Mouse (Mus musculus) right cerebral cortex, postnatal 14 days (tissue): ENCODE measurements at regions not wholly inside any gene's neighbourhood (a gene's known extent, or its start where the extent isn't known, plus 50 kb on each side); places are given as distances from the start of the nearest gene placed in this dataset.
A peak's percentile ranks its signal among the peaks of the same experiment; 100 is the strongest.

Experiments used
- DNase-seq: peaks from one replicate; pipeline ENCODE4 v3.0.0; 2022

DNA sequence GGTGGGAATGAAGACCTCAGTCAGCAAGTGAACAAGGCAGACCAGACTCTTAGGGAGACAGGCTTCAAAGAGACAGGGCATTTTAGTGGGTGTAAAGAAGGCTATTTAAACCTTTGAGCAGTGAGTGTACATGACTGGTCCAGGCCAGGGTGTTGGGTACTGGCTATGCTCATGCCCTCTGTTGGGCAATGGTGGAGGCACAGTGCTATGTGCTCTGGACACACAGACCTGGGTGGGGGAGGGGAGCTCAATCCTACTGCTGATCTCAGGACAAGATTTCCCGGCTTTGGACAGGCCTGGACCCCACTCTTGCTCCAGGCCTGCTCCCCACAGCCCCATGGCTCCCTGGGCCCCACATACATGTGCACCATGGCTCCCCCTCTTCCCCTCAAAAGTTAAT lies 355.1 kb downstream of the Slc4a3 start:
- peak; percentile 11 for DNase-seq

DNA sequence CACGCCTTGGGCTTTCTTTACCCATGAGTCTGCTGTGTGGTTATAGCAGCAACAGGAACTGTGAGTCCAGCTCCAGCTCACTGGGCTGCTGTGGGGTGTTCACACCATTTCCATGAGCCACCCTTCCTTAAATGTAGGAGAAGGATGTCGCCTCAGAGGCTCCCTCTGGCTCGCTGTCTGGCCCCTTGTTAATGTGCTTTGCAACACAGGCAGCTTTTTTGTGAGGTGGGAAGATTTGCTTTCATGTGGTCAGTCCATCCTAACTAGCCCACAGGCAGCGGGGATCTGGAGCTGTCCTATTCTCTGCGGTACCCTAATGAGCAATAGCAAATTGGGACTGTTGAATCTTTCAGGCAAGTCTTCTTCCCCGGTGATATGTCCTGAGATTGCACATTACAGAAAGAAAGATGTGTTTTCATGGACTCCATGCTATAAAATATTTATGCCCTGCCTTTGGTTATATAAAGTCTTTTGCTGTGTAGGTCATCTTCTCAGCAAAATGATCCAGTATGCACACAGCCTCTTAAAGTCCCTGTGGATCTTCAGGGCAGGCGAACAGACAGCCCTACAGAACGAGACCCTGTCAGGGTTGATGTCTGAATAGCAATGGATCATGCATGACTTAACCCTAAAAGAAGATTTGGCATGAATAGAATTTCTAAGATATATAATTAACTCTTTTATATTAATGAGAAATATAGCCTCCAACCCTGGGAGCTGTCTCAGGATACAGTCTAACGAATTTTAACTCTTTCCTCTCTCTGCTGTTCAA lies 359.8 kb downstream of the Slc4a3 start:
- no peak for DNase-seq

DNA sequence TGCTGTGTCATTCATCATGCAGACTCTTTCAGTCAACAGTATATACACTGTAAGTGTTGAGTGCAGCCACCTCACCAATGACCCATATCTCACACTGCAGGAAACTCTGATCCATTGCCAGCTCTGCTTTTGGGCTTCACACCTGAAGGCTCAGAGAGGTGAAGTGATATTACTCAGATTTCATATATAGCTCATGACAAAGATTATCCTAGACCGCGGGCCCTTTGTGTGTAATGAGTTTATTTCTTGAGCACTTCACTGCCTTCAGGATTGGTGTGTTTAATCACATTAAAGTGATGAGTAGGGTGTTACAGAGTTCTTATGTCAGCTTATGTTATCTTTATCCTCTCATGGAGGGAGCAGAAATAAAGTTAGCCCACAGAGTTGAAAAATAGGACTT lies 369.2 kb downstream of the Slc4a3 start:
- DNase-seq = no peak

DNA sequence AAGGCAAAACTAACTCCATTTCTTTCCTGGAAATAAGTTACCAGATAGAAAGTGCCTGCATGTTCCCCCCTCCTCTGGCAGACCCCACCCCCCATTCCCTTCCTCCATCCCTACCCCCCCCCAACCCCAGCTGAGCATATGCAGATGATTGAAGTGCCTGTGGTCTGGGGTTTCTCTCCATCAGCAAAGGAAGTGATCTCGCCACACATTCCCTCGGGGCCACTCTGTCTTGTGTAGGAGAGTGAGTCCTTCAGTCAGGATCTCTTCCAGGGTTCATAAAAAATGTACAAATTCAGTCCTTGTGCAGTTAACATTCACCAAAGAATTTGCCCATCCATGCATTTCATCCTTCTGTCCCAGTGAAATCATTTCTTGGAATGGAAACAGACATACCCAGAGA lies 370.1 kb downstream of the Slc4a3 start:
- DNase-seq = no peak

DNA sequence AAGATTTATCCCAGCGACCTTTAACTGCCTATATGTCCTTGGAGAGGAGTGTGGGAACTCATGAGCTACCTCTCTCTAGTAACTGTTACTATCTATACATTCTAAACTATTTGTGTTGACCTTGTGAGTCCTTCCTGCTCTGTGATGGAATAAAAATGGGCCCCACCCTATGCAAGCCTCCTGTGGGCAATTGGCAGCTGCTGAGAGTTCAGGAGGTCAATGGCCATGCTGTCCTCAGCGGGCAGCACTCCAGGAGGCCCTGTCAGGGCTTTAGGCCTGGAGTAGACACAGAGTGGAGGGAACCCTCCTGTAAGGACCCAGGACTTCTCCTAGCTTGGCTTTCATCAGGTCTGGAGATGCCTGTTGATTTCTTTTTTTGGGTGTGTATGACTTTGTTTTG lies 373.1 kb downstream of the Slc4a3 start:
- DNase-seq = no peak

DNA sequence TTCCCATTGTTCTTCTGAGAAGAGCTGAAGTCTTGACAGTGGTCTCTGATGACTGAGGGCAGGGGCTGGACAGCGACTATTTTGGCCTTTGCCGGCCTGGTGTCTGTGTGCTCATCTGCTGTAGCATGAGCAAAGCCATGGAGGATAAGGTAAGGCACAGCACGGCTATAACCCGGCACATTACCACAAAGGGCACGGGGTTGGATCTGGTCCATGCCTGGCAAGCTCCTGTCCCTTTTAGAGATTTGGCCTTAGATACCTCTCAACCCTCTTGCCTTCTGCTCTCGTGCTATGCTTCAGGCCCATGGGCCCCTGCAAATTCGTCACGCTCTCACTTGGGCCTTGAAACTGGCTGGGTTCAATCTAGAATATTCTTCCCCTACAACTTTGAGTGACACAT lies 379.0 kb downstream of the Slc4a3 start:
- peak; percentile 9 for DNase-seq

DNA sequence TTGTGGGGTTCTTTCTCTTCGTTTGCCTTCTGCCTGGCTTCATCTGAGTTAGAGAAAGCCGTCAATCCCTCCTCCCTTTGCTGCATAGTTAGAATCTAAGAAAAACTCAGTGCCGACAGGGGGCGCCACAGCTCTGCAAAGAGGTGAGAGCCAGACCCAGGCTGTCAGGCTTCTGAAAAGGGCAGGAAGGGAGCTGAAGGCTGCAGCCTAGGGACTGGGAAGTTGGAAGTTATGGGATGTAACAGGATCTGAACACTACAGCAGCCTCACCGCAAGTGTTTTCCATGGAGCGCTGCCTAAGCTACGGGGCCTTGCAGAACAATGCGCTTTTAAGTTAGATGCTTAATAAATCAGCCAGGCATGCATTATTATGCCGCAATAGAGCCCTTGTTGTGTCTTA lies 379.7 kb downstream of the Slc4a3 start:
- DNase-seq = peak; percentile 99

DNA sequence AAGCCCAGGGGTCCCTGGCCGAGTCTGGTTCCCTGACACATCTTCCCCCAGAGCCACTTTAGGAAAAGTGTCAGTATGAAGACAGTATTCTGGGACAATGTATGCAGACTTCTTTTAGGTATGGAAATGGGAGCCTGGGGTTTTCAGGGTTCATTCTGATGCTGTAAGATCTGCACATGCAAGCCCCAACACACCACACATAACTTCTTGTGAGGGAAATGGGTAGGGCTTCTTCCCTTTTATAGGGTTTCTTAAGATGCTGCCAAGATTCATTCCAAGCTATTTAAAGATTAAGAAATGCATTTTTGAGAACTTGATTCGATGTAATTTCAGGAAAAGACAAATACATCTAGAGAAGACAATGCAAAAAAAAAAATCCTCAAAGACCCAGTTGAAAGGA lies 385.8 kb downstream of the Slc4a3 start:
- no peak for DNase-seq

DNA sequence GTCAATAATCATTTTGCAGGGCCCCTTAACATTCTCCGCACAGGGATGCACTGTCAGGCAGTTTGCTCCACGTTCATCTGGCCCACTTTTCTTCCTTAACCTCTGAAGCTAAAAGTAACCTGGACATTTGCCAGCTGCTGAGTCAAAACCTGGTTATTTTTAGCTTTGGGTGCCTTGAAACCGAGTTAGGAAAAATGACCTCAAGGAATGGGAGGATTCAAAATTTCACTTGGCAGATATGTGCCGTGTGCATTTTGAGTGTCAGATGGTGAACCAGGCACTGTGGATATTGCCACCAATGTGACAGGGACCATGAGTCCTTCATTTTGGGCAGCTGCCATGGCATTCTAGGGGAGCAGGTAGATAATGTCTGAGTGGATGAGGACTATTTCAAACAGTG lies 387.8 kb downstream of the Slc4a3 start:
- DNase-seq = no peak

DNA sequence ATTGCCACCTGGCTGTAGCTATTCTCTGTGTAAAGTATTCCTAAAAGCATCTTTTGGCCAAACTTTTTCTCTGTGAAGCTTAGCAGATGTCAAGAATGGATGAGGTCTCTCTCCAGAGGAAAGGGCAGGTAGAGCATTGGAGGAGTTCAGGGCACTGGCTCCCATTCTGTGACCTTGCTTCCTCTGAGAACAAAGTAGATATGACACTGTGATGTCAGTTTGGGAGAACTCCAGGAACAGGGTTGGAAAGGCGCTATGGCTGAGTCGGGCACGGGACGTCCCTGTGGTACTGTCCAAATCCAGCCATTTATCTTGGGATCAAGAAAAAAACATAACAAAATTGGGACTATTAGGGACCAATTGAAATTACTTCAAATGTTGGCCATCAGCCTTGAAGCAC lies 388.7 kb downstream of the Slc4a3 start:
- no peak for DNase-seq

DNA sequence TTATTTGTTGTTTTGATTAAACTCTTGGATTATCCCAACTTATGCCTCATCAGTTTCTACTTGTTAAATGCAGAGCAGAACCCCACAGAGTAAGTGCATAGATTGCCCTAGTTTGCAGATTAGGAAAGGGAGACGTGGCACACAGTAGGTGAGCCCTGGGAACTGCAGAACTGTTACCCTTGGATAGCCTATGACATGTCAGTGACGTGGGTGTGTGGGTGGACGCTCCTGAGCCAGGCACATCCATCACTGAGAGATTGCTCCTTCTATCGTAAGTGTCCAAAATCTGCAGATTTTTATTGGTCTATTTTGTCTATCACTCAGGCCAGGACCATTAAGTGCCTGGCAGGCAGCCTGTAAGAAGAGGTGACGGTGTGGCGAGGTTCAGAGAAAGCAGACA lies 389.8 kb downstream of the Slc4a3 start:
- no peak for DNase-seq

DNA sequence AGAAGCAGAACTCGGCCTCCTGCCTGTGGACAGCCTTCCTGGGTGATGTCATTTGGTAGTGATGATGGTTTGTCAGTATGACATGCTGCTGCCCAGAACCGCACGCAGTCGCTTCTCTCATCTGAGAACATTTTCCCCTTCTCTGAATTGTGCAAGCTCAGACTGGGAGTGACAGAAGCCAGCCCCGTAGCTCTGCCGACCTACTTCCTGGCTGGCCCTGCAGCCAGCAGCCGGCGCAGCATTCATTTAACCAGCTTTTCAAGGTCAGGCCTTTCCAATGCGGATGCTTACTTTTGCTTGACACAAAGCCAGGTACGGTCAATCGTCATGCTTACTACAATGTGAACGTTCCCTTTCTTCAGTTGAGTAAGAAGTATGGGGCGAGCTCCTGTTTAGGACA lies 390.5 kb downstream of the Slc4a3 start:
- peak; percentile 8 for DNase-seq

DNA sequence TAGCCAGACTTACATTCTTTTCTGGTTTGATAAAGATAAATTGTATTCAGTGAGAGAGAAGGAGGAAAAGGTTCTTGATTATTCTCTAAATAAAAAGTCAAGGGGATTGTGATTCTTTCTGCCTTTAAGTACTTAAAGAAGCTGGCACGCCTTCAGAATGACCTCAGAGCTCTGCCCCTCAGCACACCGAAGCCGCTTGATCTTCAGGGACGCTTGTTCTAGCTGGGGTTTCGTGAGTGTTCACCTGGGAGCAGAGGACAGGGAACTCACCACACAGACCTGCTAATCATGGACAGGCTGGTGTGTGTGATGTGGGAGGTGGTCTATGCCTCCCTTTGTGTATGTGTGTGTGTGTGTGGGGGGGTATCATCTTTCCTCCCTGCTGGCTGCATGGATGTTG lies 391.3 kb downstream of the Slc4a3 start:
- no peak for DNase-seq

DNA sequence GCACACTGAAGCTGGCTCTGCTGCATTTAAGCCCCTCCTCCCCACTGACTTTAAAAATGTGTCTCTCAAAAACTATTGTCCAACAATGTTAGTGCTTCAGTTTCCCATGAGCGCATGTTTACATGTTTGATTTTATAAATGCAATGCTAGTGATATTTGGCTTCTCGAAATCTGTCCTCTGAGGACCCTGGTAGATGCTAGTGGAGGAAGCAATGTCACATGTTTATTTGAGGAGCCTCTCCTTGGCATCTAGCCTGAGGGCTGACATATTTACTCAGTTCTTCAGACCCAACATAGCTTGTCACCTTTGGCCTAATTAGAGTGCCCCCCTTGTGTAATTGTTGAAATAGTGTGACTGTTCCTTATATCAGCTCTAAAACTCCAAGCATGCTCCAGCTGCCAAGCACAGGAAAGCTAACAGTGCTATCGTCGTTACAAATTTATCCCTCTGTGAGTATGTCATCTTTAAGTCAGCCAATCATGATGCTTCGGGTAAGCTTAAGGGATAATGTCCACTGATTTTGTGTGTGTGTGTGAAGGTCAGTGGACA lies 400.3 kb downstream of the Slc4a3 start:
- DNase-seq = no peak

DNA sequence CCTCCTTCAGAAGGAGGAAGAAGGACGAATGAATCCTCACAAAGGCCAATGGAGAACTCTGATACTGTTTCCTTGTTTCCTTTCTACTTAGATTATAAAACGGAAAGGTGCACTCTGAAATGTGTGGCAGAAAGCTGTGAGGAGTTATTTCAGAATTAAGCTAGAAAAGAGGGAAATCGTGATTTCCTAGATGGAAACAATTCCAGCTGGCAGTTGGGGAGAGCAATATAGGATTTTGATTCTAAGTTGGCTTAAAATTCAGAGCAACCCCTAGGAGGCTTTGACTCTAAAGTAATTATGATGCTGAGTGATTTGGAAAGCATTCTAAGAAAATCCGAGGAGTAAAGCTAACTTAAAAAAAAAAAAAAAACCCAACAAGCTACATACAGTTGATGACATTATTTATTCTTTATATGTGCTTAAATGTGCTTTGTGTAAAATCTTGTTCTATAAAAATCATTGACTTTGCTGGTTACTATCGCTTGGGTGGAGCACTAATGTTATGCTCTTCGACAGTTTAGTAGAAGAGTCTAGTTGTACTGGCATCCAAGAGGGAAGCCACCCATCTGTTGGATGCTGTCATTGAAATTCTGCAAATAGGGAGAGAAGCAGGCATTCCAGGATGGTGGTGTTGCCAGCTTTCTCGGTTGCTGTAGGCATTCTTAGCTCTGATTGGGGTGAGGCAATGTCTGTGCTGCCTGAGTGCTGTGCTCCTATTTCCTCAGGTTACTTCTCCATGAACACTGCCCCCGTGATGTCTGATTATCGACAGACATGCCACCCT lies 432.3 kb downstream of the Slc4a3 start:
- DNase-seq = no peak

DNA sequence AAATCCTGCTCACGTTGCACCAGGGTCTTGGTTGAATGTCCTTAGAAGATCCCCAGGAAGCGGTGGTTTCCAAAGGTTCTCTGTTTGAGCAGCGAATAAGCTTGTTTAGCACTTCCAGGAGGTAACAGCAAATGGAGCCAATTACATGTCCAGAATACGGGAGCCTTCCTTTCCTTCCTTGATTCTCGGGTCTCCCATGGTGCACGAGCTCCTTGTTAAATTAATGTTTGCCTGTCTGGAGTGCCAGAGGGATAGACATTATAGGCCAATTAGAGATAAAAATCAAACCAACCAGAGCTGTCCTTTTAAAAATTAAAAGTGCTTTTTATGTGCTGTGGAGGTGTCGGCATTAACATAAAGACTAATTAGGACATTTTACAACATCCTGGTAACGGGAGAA lies 437.0 kb downstream of the Slc4a3 start:
- DNase-seq = no peak

DNA sequence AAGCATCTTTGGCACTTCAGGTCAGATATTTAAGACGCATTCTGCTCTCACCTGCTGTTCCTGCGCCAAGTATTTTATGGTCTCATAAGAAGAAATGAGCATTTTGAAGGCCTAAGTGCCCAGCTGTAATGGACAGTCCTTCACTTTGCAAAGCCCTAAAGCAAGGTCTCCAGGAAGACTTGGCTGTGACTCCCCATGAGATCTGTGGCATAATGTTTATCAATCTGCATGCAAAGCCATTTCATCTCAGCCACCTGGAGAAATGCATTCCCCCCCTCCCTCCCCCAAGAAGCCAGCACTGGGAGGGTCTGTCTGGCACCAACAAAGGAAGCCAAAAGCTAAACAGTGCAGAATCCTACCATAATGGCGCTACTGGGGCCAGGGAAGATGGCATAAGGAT lies 437.4 kb downstream of the Slc4a3 start:
- DNase-seq = no peak

DNA sequence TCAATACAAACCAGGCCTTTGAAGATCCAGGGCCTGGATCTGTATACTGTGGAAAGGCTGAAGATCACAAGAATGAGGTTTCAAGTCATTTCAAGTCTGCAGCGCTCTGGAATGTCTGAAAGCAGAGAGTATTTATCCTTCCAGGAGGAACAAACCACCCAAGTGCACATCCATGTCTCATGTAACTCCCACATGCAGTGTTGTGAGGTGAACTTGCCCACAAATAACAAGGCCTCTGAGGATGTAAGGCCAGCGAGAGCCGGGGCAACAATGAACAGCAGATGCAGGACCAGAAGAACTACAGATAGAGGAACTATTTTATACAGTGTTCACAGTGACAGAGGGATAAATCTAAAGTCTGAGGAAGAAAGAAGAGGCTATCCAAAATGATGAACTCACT lies 442.4 kb downstream of the Slc4a3 start:
- DNase-seq = no peak

DNA sequence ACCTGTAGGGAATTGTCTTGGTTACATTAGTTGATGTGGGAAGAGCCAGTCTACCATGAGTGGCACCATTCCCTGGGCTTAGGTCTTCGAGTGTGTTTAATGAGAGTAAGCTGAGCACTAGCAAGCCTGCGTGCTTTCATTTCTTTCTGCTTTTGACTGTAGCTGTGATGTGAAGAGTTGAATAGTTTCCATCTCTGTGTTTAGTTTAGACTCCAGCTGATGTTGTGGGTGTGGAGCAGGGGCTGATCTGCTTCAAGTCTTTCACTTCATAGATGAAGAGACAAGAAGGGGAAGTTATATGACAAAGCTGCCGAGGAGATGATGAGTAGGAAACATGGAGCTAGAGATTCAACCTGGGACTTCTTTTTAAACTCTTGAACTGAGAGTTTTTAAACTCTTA lies 446.0 kb downstream of the Slc4a3 start:
- DNase-seq = no peak

DNA sequence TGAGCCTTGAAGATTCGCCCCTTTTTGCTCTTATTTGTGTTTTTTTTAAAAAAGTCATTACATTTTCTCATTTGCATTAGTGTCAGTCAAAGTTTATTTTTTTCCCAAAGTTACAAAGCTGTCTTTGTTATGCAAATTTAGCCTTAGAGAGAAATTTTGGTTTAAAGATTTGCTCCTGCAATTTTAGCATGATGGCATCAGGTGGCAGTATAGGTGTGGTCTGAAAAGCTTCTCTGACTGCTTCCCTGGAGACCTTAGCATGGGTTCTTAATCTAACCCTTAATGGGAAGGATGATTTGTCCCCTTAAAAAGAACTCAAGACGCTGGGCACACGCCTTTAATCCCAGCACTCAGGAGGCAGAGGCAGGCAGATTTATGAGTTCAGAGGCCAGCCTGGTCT lies 451.2 kb downstream of the Slc4a3 start:
- no peak for DNase-seq

DNA sequence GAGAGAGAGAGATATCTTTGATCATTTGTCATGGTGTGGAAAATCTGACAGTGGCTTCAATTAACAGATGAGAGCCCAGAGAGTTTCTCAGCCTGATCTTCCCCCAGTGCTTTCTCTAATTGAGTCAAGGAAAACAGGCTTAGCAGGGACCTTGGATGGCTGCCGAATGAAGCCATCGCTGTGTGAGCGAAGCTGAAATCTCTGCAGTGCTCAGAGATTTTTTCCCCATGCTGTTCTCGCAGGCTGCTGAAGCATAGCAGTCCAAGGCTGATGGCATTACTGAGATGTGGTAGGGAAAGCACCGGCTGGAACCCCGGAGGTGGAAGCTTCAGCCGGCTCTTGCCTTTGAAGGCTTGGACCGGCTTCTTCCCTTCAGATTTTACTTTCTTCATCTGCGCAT lies 455.1 kb downstream of the Slc4a3 start:
- DNase-seq = peak; percentile 18

DNA sequence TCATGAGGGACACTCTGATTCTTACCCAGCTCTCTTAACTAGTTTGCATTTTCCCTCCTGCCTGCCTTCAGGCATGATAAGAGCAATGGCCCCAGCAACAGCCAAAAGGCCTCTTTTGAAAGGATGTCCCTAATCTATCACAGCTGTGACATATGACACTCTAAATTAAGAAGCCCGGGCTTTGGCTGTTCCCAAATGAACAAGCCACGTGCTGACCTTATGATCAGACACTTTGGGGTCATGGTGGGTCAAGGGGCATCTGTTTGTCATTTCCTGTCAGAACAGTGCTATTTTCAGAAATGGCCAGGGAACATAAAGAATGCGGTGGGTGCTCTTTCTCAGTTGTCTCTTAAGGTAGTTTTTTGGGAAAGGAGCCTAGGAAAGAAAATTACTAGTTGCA lies 463.5 kb downstream of the Slc4a3 start:
- DNase-seq = no peak

DNA sequence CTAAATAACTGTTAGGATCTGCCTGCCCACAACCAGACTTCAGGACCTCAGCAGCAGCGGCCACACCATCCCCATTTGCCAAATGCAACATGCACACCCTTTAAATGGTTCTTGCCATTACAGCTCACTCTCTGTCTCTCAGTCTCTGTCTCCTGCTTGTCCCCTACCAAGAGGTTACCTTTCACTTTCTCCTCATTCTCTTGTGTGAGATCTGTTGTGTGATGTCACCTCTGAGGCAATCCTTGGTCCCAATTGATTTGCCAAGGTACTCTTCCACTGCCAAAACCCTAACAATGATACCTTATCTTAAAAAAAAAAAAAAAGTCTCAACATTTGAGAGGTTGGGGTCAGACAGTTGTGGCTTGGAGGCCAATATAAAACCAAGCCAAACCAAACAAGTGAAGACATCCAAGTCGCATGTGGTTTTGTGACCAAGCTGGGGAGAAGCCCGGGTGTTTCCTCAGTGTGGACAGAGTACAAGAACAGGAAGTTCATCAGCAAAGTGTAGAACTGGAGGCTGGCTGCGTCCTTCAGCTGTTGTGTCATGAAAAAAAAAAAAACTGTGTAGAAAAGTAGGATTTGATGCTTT lies 464.2 kb downstream of the Slc4a3 start:
- no peak for DNase-seq

DNA sequence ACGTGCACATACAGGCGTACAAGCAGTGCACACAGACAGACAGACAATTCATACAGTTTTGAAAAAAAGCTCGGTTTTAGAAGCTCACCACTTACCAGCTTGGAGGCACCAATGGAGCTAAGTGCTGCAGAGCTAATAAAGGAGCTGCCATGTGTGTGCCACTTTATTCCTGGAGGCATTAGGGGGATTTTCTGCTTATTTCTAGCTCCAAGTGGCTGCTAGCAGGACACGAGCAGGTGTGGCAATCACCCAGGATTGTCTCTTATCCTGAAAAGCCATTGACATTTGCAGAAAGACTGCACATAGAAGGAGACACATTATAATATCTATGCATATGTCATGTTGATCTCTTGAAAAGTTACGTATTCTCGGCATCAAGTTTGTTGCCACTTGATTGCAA lies 472.5 kb downstream of the Slc4a3 start:
- DNase-seq = no peak
